Mouse (Mus musculus): ENCODE data around the gene Khdc1a. TPM values are rescaled to one million over a fixed set of nuclear protein-coding genes. Genes with fewer than 3 reads are reported as not detected.

The Khdc1a gene
- polyA plus RNA-seq (2012; rRNA removed; ENCODE audit: low replicate concordance), result not detected in 2 replicates

DNA sequence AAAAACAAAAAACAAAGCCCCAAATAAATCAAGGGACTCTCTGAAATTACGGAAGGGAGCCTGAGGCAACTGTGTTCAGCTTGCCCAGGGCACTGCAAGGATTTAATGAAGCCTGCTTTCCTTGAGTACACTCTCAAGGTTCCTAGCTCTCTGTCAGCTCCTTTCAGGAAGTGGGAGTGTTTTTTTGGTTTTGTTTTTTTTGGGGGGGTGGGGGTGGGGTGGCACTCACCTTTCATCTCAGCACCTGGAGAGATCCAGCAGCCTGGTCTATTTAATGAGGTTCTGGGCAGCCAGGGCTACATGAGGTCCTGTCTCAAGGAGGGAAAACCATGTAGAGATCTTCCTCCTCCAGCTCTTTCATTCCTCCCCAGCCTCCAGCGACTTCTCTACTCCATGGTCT lies at the start of gene Khdc1a:
Gene Khdc1a (plus strand): TSS at position 301 of the 400 bp plus-strand sequence.

GRCm38 (mm10) chr1:21368031-21368430 lies 18.6 kb downstream of the Khdc1a start, which contains the start of gene Khdc1c:
TSS of gene Khdc1c (plus strand) at chr1:21368331.

GRCm38 (mm10) chr1:21383256-21383655 lies 33.8 kb downstream of the Khdc1a start, which contains the start of gene Khdc1b:
TSS of gene Khdc1b (plus strand) at chr1:21383556.

Other genes starting within 250 kb of the Khdc1a start
- gene Tmem14a, start 131.1 kb upstream of the Khdc1a start, polyA plus RNA-seq (2012; rRNA removed; ENCODE audit: low replicate concordance), result 1.9 and 2.0 TPM in 2 replicates
- 1.4 and 3.5 TPM in 2 replicates for gene Gsta3, start 109.1 kb upstream of the Khdc1a start, polyA plus RNA-seq (2012; rRNA removed; ENCODE audit: low replicate concordance)
- gene Khdc1c, start 18.7 kb downstream of the Khdc1a start, polyA plus RNA-seq (2012; rRNA removed; ENCODE audit: low replicate concordance), result not detected in 2 replicates
- gene Khdc1b, start 33.9 kb downstream of the Khdc1a start, polyA plus RNA-seq (2012; rRNA removed; ENCODE audit: low replicate concordance), result not detected in 2 replicates